Mouse (Mus musculus): ENCODE measurements around the gene Tmem216.
"Not testable (repeated sequence)": the region's sequence is repeated elsewhere in the genome, so short reads cannot be mapped to it uniquely, and the experiment has no call there.

The Tmem216 gene

GRCm38 (mm10) chr19:10565217-10565616 lies 9.2 kb upstream of the Tmem216 start:
- DNase-seq (ENCODE audit: low spot score): peak; percentile 62

DNA sequence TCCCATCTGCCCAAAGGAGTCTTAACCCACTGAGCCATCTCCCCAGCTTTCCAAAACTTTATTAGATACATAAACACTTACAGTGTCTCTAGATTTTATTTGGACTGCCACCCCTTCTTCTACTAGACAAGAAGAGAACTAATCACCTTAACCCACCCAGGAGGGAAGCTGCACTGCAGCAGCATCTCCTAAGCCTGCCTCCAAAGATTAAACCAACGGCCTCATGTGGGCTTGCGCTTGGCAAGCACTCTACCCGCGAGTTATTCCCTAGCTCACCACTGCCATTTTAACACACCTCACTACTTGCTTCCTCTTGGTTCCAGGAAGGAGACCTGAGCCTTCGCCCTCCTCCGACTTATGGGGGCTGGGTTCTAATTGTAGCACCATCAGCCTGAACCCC lies 8.2 kb upstream of the Tmem216 start:
- no peak for DNase-seq (ENCODE audit: low spot score)

DNA sequence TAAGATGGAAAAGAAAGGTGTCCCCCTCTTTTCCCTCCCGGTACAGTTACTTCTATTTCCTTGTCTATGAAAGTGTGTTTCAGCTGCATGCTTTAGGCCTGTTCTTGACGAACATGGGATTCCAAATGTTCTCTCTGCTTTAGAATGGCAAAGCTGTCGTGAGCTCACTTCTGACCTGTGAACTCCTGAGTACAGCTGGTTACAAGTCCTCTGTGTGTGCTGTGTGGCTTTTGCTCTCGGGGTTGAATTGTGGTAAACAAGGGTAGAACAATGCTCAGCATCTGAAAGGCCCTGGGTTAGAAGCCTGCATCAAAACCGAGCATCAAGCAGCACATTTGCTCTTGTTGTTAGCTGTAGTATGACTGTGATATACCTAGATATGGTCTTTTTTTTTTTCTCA lies 6.3 kb upstream of the Tmem216 start:
- DNase-seq (ENCODE audit: low spot score): no peak

DNA sequence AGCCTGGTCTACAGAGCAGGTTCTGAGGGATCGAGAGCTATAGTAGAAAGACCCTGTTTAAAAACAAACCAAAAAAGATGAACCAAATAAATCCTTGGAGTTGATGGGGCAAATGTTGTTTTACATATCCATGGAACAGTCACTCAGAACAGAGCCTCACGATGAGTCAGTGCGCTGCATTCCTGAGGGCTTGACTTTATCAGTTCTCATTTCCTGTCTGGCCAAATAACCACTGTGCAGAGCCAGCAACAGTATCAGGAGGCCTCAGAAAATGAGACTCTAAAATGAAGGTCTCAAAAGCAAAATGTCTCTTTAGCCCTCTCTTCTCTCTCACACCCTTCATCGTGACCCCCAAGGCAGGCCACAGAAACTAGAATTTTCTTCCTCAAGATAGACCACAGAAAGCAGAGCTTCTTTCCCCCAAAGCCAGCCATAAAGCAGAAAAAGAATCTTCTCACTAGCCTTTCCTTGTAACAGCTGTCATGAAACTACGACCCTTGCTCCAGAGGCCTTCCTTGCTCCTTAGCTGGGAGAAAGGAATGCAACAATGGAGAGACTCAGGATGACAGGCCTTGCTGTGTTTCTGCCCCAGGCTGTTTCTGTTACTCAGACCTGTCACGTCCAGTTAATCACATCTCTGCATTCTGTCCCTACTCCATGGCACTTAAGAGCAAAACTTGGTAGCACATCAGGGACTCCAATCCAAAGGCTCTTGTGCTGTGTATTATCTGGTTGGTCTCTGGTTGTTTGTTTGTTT lies 5.7 kb upstream of the Tmem216 start:
- DNase-seq (ENCODE audit: low spot score): peak; percentile 65

- DNase-seq (ENCODE audit: low spot score): no peak
These were observed 4.1 kb upstream of the Tmem216 start for GRCm38 (mm10) chr19:10560108-10560507.

DNA sequence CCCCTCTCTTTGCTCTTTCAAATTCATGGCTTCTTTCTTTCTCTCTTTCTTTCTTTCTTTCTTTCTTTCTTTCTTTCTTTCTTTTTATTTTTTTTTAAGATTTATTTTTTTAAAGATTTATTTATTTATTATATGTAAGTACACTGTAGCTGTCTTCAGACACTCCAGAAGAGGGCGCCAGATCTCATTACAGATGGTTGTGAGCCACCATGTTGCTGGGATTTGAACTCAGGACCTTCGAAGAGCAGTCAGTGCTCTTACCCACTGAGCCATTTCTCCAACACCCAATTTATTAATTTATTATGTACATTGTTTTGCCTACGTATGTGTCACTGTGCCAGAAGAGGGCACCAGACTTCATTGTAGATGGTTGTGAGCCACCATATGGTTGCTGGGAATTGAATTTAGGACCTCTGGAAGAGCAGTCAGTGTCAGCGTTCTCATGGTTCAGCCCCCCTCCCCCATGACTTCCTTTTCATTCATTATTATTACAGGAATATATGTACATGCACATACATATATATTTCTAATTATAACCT lies 1.9 kb upstream of the Tmem216 start:
- not testable (repeated sequence) for DNase-seq (ENCODE audit: low spot score)

GRCm38 (mm10) chr19:10557430-10557829 lies 1.4 kb upstream of the Tmem216 start:
- no peak for DNase-seq (ENCODE audit: low spot score)

DNA sequence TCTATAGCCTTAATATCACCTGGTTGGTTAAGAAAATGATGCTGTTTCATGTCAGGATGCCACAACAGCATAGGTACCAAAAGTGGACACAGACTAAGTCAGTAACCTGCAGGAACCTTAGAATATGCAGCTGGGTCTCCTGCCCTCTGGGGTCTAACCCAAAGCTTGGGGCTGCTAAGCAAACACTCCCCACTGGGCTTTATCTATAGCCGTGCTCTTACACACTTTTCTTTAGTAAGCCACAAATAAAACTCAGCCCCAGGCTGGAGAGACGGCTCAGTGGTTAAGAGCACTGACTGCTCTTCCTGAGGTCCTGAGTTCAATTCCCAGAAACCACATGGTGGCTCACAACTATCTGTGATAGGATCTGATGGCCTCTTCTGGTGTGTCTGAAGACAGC lies 963 bp upstream of the Tmem216 start:
- DNase-seq (ENCODE audit: low spot score): no peak

- no peak for DNase-seq (ENCODE audit: low spot score)
These were observed 16.6 kb downstream of the Tmem216 start for GRCm38 (mm10) chr19:10539454-10539853.

GRCm38 (mm10) chr19:10530082-10530481 lies 26.0 kb downstream of the Tmem216 start:
- DNase-seq (ENCODE audit: low spot score): no peak

DNA sequence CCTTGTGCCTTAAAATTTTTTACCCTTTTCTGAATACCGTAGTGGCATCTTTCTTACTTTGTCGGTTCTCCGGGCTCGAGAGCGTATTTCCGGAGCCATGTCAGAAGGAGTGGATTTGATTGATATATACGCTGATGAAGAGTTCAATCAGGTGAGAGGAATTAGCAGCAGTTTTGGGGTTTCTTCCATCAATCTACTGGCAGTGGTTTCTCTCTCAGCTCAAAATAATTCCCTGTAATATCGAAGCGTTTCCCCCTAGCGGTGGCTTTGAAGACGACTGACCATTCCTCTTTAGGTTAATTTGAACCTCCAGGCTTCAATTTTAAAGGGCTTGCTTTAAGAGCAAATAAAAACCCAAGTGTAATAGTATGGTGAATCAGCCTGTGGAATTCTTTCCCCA lies 30.1 kb downstream of the Tmem216 start, which contains the start of gene Sdhaf2:
TSS of gene Sdhaf2 (minus strand) at position 233 of the 400 bp plus-strand sequence.
- no peak for DNase-seq (ENCODE audit: low spot score)

DNA sequence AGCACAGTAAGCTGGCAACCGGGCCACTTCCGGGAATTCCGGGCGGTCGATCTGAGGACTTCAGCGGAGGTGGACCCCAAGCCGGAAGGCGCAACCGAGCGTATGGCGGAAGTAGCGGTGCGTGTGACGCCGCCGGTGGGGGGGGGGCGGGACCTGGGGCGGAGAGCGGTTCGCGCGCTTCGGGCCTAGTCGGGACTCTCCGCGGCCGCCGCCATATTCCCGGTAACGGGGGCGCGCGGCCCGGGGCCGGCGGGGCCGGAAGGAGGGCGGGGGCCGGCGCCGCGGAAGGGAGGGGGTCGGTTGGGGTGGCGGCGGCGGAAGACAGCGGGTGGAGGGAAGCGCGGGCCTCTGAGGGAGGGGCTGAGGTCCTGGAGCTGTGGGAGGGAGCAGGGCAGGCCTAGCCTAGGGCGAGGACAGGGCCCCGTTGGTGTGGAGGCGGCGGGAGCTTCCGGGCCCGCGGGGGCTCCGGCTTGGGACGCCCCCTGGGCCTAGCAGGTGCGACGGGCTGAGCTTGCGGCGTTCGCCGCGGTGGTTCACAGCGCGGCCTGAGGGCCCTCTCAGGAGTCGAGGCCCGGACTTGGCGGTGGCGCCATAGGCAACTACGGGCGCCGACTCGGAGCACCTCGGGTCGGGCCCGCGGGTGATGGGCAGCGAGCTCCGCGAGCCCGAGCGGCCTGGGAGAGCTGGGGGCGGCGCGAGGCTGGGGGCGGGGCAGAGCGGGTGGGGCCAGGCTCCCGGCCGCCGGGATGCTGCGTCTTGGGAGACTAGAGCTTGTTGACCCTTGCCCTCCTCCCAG lies 30.7 kb downstream of the Tmem216 start, which contains the start of gene Cpsf7:
TSS of gene Cpsf7 (plus strand) at position 161 of the 796 bp plus-strand sequence.
- DNase-seq (ENCODE audit: low spot score): peak; percentile 96

GRCm38 (mm10) chr19:10524784-10525105 lies 31.3 kb downstream of the Tmem216 start:
- DNase-seq (ENCODE audit: low spot score): no peak

GRCm38 (mm10) chr19:10523483-10524080 lies 32.5 kb downstream of the Tmem216 start:
- DNase-seq (ENCODE audit: low spot score): no peak

DNA sequence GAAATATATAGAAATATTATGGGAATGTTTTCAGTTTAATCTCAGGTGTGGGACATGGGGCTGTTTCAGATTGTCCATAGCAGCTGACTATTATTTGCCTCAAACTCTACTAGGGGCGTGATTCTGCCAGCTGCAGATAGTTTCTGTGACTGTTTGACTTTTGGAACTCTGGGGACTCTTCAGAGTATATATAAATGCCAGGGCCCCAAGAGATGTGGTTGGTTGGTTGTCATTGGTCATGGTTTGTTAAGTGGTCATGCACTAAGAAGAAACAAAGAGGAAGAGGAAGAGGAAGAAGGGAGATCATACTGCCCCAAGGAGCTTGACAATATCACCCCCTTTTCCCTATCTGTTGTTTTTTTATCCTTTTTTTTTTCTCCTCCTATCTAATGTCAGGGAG lies 34.1 kb downstream of the Tmem216 start:
- no peak for DNase-seq (ENCODE audit: low spot score)

DNA sequence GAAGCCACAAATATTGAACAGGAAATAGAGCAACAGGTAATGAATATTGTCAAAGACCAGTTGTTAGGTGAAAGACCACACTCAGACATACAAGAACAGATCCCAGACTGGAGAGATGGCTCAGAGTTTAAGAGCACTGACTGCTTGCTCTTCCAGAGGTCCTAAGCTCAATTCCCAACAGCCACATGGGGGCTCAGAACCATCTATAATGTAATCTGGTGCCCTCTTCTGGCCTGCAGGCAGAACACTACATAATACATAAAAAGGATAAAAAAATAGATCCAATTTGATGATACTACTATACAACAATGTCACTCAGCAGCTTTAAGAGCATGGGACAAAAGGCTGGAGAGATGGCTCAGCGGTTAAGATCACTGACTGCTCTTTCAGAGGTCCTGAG lies 35.7 kb downstream of the Tmem216 start:
- no peak for DNase-seq (ENCODE audit: low spot score)

- no peak for DNase-seq (ENCODE audit: low spot score)
These were observed 45.2 kb downstream of the Tmem216 start for GRCm38 (mm10) chr19:10510759-10511330.

DNA sequence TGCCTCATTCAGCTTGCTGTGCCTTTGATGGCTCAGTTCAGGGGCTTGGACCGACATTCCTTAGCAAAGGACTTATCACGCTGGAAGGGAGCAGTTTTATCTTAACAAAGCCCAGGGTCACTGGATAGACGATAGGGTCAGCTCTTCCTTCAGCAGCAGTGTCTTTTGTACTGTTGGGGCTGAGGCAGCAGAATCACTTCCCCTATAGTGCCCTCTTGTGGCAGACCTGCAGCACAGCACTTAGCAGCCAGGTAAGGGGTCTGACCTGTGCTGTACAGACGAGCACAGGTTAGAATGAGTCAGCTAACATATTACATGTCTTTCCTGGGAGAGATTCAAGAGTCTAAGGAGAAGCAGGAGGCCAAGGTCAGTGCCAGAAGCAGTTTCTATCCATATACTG lies 53.5 kb downstream of the Tmem216 start:
- DNase-seq (ENCODE audit: low spot score): peak; percentile 65

GRCm38 (mm10) chr19:10500581-10500980 lies 55.5 kb downstream of the Tmem216 start:
- no peak for DNase-seq (ENCODE audit: low spot score)

- DNase-seq (ENCODE audit: low spot score): no peak
These were observed 58.4 kb downstream of the Tmem216 start for GRCm38 (mm10) chr19:10497512-10498160.

DNA sequence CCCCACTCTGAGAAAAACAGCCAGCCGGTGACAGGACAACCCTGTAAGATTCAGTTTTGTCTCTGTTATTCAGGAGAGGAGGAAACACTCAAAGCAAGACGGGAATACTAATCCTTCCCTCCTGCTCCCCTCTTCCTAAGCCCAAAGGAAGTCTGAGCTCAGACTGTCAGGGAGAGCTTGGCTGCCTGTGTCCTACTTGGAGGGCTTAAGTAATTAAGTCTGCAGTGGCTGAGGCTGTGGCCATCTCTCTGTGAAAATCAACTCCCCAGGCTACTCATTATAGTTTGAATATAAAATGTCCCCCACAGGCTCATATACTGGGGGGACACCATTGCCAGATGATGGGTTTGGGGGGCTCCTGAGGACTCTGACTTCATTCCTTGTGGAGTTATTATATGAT lies 59.1 kb downstream of the Tmem216 start:
- no peak for DNase-seq (ENCODE audit: low spot score)

DNA sequence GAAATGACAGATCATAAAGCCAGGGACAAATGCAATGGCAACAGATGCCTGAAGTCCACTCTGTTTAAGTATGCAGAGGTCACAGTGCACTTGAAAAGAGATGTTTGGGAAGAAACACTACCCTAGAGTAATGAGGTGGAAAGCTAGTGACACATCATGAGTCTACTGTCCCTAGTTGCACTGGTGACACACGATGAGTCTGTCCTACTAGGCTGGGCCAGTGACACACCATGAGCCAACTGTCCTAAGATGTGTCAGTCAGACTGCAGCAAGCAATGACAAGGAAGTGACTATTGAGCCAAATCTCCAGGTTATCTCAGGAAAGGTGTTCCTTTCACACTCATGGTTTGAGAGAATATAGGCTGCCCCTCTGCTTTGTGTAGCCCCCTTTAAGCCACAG lies 60.4 kb downstream of the Tmem216 start:
- no peak for DNase-seq (ENCODE audit: low spot score)

Data from yolk sac, embryonic 10.5 days (tissue).